Mouse (Mus musculus): ENCODE data around the gene Slc27a4.

DNA sequence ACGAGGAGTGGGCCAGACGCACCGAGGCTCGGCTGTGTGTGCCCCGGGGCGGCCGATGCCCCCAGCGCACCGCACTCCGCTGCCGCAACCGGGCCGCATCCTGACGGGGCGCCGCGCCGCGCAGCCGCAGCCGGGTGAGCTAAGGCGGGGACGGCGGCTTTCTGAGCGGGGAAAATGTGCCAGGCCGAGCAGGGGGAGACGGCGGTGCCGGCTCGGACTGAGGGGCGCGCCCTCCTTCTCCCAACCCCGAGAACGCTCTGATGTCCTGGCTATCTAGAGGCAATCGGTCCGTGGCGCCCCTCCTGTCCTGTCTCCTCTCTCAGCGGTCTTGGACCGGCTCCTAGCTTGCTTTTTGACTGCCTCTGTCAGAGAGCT lies 380 bp downstream of the Slc27a4 start:
- TF ChIP-seq POLR2A (IDR thresholded peaks at IDR 0.05; ENCODE audit: low read depth, low read length) (no peak), CTCF (IDR thresholded peaks at IDR 0.05; ENCODE audit: extremely low read depth, insufficient read depth, insufficient read length, insufficient replicate concordance) (no peak)

Data from spleen, adult 2 months (tissue).